25 mouse cellular contexts compared by ENCODE assay signal in genomic region chrX:142829267-142829666, GRCm38 (mm10).
DNase-seq lines count a peak whose midpoint lies in the region; ATAC-seq and TF ChIP-seq lines count a peak whose summit lies in the region.
"Had no signal": no experiment of that assay in that cellular context is flagged by ENCODE, and none has a peak within 500 bp of the region (broad histone marks: within the 10 kb centered on the region; RNA-seq: fewer than 3 reads in every experiment).

No protein-coding gene starts in this region.

- ATAC-seq in heart, embryonic 16.5 days (replicated peaks; ENCODE audit: extremely low read depth, insufficient read depth, low FRiP score) = no peak
- ATAC-seq: activated CD4-positive, CD25-positive, alpha-beta regulatory T cell, adult 4 months; forebrain, embryonic 14.5 days; forebrain, embryonic 16.5 days; Patski had no signal

- no peak for TF ChIP-seq CTCF in CH12.LX (conservative IDR thresholded peaks at IDR 0.05 in 1 of 2, IDR thresholded peaks at IDR 0.05 in 1 of 2; ENCODE audit: low read depth in 2 of 2, low read length in 2 of 2)

- H3K4me1 ChIP-seq in heart, embryonic 16.5 days (ENCODE audit: control insufficient read depth, insufficient read depth, low read length) = peaks cover 40% of the 10 kb centered on the region
- H3K4me1 ChIP-seq in CH12.LX (ENCODE audit: control insufficient read depth in 1 of 2, insufficient read depth in 2 of 2) = peaks cover 0 to 12% of the 10 kb centered on the region in 2 experiments; a peak in 2 of 4 replicates
- H3K4me1 ChIP-seq: embryonic facial prominence, embryonic 15.5 days; forebrain, embryonic 12.5 days had no signal

- dilution Hi-C loops in CH12.LX (cut with MboI; ENCODE audit: extremely low pct_ligation_motif_present, extremely low pct_unique_long_range_greater_than_20kb, low sequenced_read_pairs) = no loop called here

- H3K27me3 ChIP-seq in heart, embryonic 16.5 days (ENCODE audit: control insufficient read depth, insufficient read depth, low read length) = no peaks in the 10 kb centered on the region
- H3K27me3 ChIP-seq in CH12.LX (replicated peaks) = no peaks in the 10 kb centered on the region
- H3K27me3 ChIP-seq: embryonic facial prominence, embryonic 15.5 days had no signal

- TF ChIP-seq EP300 in CH12.LX (IDR thresholded peaks at IDR 0.05; ENCODE audit: low read length) = no peak

- no peak overlapping the region for H3K4me2 ChIP-seq in heart, embryonic 16.5 days (ENCODE audit: low read depth, low read length)
- H3K4me2 ChIP-seq in CH12.LX (ENCODE audit: insufficient read depth, low read depth, poor library complexity, severe bottlenecking) = no peak overlapping the region
- H3K4me2 ChIP-seq: embryonic facial prominence, embryonic 13.5 days; embryonic facial prominence, embryonic 15.5 days; forebrain, embryonic 12.5 days had no signal

- H3K27ac ChIP-seq in heart, embryonic 16.5 days (ENCODE audit: low read length) = peak overlapping the region; percentile 27; the same call in 1 of the 2 replicates
- no peak overlapping the region for H3K27ac ChIP-seq in CH12.LX (ENCODE audit: insufficient read depth, low read depth)
- H3K27ac ChIP-seq: embryonic facial prominence, embryonic 13.5 days; embryonic facial prominence, embryonic 15.5 days; forebrain, embryonic 10.5 days; forebrain, embryonic 12.5 days had no signal

- H3K36me3 ChIP-seq in heart, embryonic 16.5 days (ENCODE audit: control insufficient read depth, insufficient read depth) = peaks cover 2% of the 10 kb centered on the region; the same call in 1 of the 2 replicates
- H3K36me3 ChIP-seq in CH12.LX (replicated peaks in 1 of 2; ENCODE audit: control insufficient read depth in 1 of 2, insufficient read depth in 1 of 2, low read length in 1 of 2) = peaks cover 2 to 23% of the 10 kb centered on the region in 2 experiments
- H3K36me3 ChIP-seq: embryonic facial prominence, embryonic 13.5 days; embryonic facial prominence, embryonic 15.5 days; forebrain, embryonic 12.5 days had no signal

- in situ Hi-C loops in CH12.LX (cut with MboI; ENCODE audit: low pct_ligation_motif_present, low pct_unique_long_range_greater_than_20kb, low sequenced_read_pairs) = no loop called here

- no peaks in the 10 kb centered on the region for H3K9me3 ChIP-seq in heart, embryonic 16.5 days (replicated peaks; ENCODE audit: control insufficient read depth, low read length)
- no peaks in the 10 kb centered on the region for H3K9me3 ChIP-seq in CH12.LX (replicated peaks; ENCODE audit: low read length)
- H3K9me3 ChIP-seq: embryonic facial prominence, embryonic 13.5 days; embryonic facial prominence, embryonic 15.5 days; forebrain, embryonic 10.5 days; forebrain, embryonic 12.5 days; G1E had no signal

- H3K4me3 ChIP-seq in heart, embryonic 16.5 days (ENCODE audit: low read length) = no peak overlapping the region
- no peak overlapping the region for H3K4me3 ChIP-seq in CH12.LX (replicated peaks in 1 of 3; ENCODE audit: low read depth in 2 of 3, low read length in 2 of 3, poor library complexity in 1 of 3)
- H3K4me3 ChIP-seq: embryonic facial prominence, embryonic 13.5 days; embryonic facial prominence, embryonic 15.5 days; erythroblast, embryonic 14.5 days; forebrain, embryonic 10.5 days; forebrain, embryonic 12.5 days had no signal

- no peak overlapping the region for H3K9ac ChIP-seq in heart, embryonic 16.5 days (ENCODE audit: low read length)
- H3K9ac ChIP-seq in CH12.LX (ENCODE audit: insufficient read depth, low read depth) = no peak overlapping the region
- H3K9ac ChIP-seq: embryonic facial prominence, embryonic 13.5 days; embryonic facial prominence, embryonic 15.5 days; forebrain, embryonic 12.5 days had no signal

- TF ChIP-seq RAD21 in CH12.LX (IDR thresholded peaks at IDR 0.05; ENCODE audit: low read depth, low read length) = no peak

- TF ChIP-seq POLR2A in CH12.LX (IDR thresholded peaks at IDR 0.05; ENCODE audit: low read depth, low read length) = no peak

- H3K79me2 ChIP-seq in CH12.LX (replicated peaks; ENCODE audit: control insufficient read depth, extremely low read depth, insufficient read depth, poor library complexity, severe bottlenecking) = no peaks in the 10 kb centered on the region

- no peak for DNase-seq in heart, adult 8-10 months (ENCODE audit: low spot score)
- no peak for DNase-seq in CH12.LX (ENCODE audit: extremely low read depth)
- peak; percentile 37 for DNase-seq in MEL-GATA-1-ER (ENCODE audit: extremely low read depth, low read depth)
- DNase-seq in cerebellum, postnatal 4 days (ENCODE audit: low spot score in 2 of 2) = no peak
- DNase-seq: adrenal gland, adult 8-10 months; adrenal gland, postnatal 14 days; adrenal gland, postnatal 36 days; B cell, adult 2 months; cerebellum, adult 11-12 months; cerebellum, adult 2 months; cerebellum, adult 9-10 months; cerebellum, postnatal 10 days; cerebellum, postnatal 25 days; embryo, embryonic 11 days had no signal

- WGBS in heart, embryonic 16.5 days = 87% methylated on average over 2 of the region's 2 CpGs

TF ChIP-seq in CH12.LX, 34 proteins besides CTCF, POLR2A, EP300 and RAD21:
- TF ChIP-seq HCFC1 (IDR thresholded peaks at IDR 0.05; ENCODE audit: low read depth, low read length) = no peak
- no peak for TF ChIP-seq USF1 (IDR thresholded peaks at IDR 0.05; ENCODE audit: low read depth, low read length)
- no peak for TF ChIP-seq TBP (conservative IDR thresholded peaks at IDR 0.05; ENCODE audit: low read depth, low read length)
- no peak for TF ChIP-seq ZMIZ1 (IDR thresholded peaks at IDR 0.05; ENCODE audit: low read depth, low read length)
- no peak for TF ChIP-seq UBTF (IDR thresholded peaks at IDR 0.05; ENCODE audit: low read depth, low read length)
- peak; percentile 23; the same call in 1 of the 2 replicates for TF ChIP-seq ZNF384 (IDR thresholded peaks at IDR 0.05; ENCODE audit: low read depth, low read length)
